Mouse (Mus musculus) MEL (cell line): ENCODE results near the gene P2ry6. TPM values are rescaled to one million over a fixed set of nuclear protein-coding genes. Genes with fewer than 3 reads are reported as not detected.

Source experiments
- DNase-seq: peaks from one replicate; pipeline ENCODE4 v3.0.0; 2011; ENCODE audit warnings: low read depth, low spot score
- H3K27ac ChIP-seq: 2 replicates; pipeline ENCODE4 v1.5.1; 2012; ENCODE audit warnings: low read depth, mild to moderate bottlenecking, control low read depth, low read length, moderate library complexity; ENCODE audit not compliant: control insufficient read depth
- H3K27me3 ChIP-seq, 2 experiments: fragments of 150-350 bp in 1 of 2; sonication (generic) in 1 of 2; 2 replicates each; pipeline ENCODE4 v1.6.1; 2012; ENCODE audit warnings: low read length in 2 of 2, mild to moderate bottlenecking in 2 of 2, improper control_type of control experiment in 1 of 2, moderate library complexity in 1 of 2; ENCODE audit not compliant: insufficient read depth in 2 of 2, control insufficient read depth in 1 of 2
- H3K36me3 ChIP-seq, 2 experiments: 2 replicates each; pipeline ENCODE4 v1.6.1; 2012 to 2014; ENCODE audit warnings: low read length in 2 of 2, improper control_type of control experiment in 1 of 2, inconsistent platforms in 1 of 2, mild to moderate bottlenecking in 1 of 2; ENCODE audit not compliant: insufficient read depth in 2 of 2, control insufficient read depth in 1 of 2
- H3K4me1 ChIP-seq, 2 experiments: fragments of 150-350 bp in 1 of 2; sonication (generic) in 1 of 2; 2 replicates each; pipeline ENCODE4 v1.6.1; 2012; ENCODE audit warnings: low read length in 2 of 2, improper control_type of control experiment in 1 of 2, mild to moderate bottlenecking in 1 of 2; ENCODE audit not compliant: insufficient read depth in 2 of 2, control insufficient read depth in 1 of 2
- H3K4me3 ChIP-seq, 2 experiments: fragments of 150-350 bp in 1 of 2; sonication (generic) in 1 of 2; 2 replicates each; pipeline ENCODE4 v1.5.1; 2012; ENCODE audit warnings: low read depth in 2 of 2, low read length in 2 of 2, mild to moderate bottlenecking in 2 of 2, moderate library complexity in 2 of 2, control low read depth in 1 of 2, improper control_type of control experiment in 1 of 2; ENCODE audit not compliant: control insufficient read depth in 1 of 2, insufficient read depth in 1 of 2
- H3K79me2 ChIP-seq: 2 replicates; pipeline ENCODE4 v1.6.1; 2012; ENCODE audit warnings: mild to moderate bottlenecking, low read length, moderate library complexity; ENCODE audit not compliant: control insufficient read depth, poor library complexity, insufficient read depth
- H3K9ac ChIP-seq: 2 replicates; pipeline ENCODE4 v1.6.1; 2012; ENCODE audit warnings: low read depth, mild to moderate bottlenecking, control low read depth, low read length, moderate library complexity; ENCODE audit not compliant: control insufficient read depth, poor library complexity, severe bottlenecking
- H3K9me3 ChIP-seq: fragments of 150-350 bp; sonication (generic); replicated peaks from 2 replicates; pipeline ENCODE4 v1.6.1; 2012; ENCODE audit warnings: mild to moderate bottlenecking, low read length, improper control_type of control experiment, moderate library complexity; ENCODE audit not compliant: insufficient read depth
- CHD1 ChIP-seq: IDR thresholded peaks from 2 replicates; pipeline ENCODE4 v1.6.1; 2012; ENCODE audit warnings: low read depth, mild to moderate bottlenecking, inconsistent platforms, low read length, improper control_type of control experiment
- CHD2 ChIP-seq: IDR thresholded peaks from 2 replicates; pipeline ENCODE4 v1.6.1; 2011; ENCODE audit warnings: low read length, improper control_type of control experiment
- CTCF ChIP-seq, 3 experiments: IDR thresholded peaks in 2 of 3; conservative IDR thresholded peaks in 1 of 3; 2 replicates each; pipeline ENCODE4 v1.5.1; 2011 to 2012; ENCODE audit warnings: low read length in 3 of 3, low read depth in 2 of 3, mild to moderate bottlenecking in 2 of 3, improper control_type of control experiment in 1 of 3, inconsistent platforms in 1 of 3, mixed read lengths in 1 of 3, moderate library complexity in 1 of 3; ENCODE audit not compliant: control insufficient read depth in 1 of 3, insufficient read depth in 1 of 3, poor library complexity in 1 of 3, severe bottlenecking in 1 of 3
- E2F4 ChIP-seq: IDR thresholded peaks from 2 replicates; pipeline ENCODE4 v1.6.1; 2011; ENCODE audit warnings: low read depth, low read length, improper control_type of control experiment, borderline replicate concordance
- ELF1 ChIP-seq: IDR thresholded peaks from 2 replicates; pipeline ENCODE4 v1.6.1; 2014; ENCODE audit warnings: low read depth, mild to moderate bottlenecking, inconsistent platforms, low read length, improper control_type of control experiment, moderate library complexity
- EP300 ChIP-seq, 2 experiments: IDR thresholded peaks; 2 replicates each; pipeline ENCODE4 v1.6.1; 2011; ENCODE audit warnings: improper control_type of control experiment in 2 of 2, low read length in 2 of 2, low read depth in 1 of 2, mild to moderate bottlenecking in 1 of 2
- KAT2A ChIP-seq: conservative IDR thresholded peaks from 2 replicates; pipeline ENCODE4 v1.6.1; 2012; ENCODE audit warnings: low read depth, low read length, improper control_type of control experiment, inconsistent platforms
- MXI1 ChIP-seq: IDR thresholded peaks from 2 replicates; pipeline ENCODE4 v1.6.1; 2011; ENCODE audit warnings: mild to moderate bottlenecking, low read depth, low read length, improper control_type of control experiment
- MYB ChIP-seq: IDR thresholded peaks from 2 replicates; pipeline ENCODE4 v1.6.1; 2011; ENCODE audit warnings: mild to moderate bottlenecking, low read depth, low read length, improper control_type of control experiment
- MYC ChIP-seq: IDR thresholded peaks from 2 replicates; pipeline ENCODE4 v1.6.1; 2011; ENCODE audit warnings: low read depth, mild to moderate bottlenecking, low read length, improper control_type of control experiment, moderate library complexity
- NELFE ChIP-seq: IDR thresholded peaks from 2 replicates; pipeline ENCODE4 v1.6.1; 2011; ENCODE audit warnings: low read depth, low read length, improper control_type of control experiment
- POLR2A ChIP-seq, 2 experiments: IDR thresholded peaks; 2 replicates each; pipeline ENCODE4 v1.6.1; 2011 to 2012; ENCODE audit warnings: low read length in 2 of 2, mild to moderate bottlenecking in 2 of 2, control low read depth in 1 of 2, improper control_type of control experiment in 1 of 2, low read depth in 1 of 2, moderate library complexity in 1 of 2; ENCODE audit not compliant: control insufficient read depth in 1 of 2, insufficient read depth in 1 of 2, poor library complexity in 1 of 2
- RAD21 ChIP-seq: IDR thresholded peaks from 2 replicates; pipeline ENCODE4 v1.6.1; 2011; ENCODE audit warnings: mild to moderate bottlenecking, low read depth, low read length, improper control_type of control experiment
- SIN3A ChIP-seq: IDR thresholded peaks from 2 replicates; pipeline ENCODE4 v1.6.1; 2012; ENCODE audit warnings: low read length, improper control_type of control experiment, inconsistent platforms
- SMC3 ChIP-seq: IDR thresholded peaks from 2 replicates; pipeline ENCODE4 v1.6.1; 2011; ENCODE audit warnings: low read depth, low read length, improper control_type of control experiment
- ZC3H11A ChIP-seq: IDR thresholded peaks from 2 replicates; pipeline ENCODE4 v1.6.1; 2012; ENCODE audit warnings: low read depth, mild to moderate bottlenecking, inconsistent platforms, low read length, improper control_type of control experiment
- ZKSCAN1 ChIP-seq: IDR thresholded peaks from 2 replicates; pipeline ENCODE4 v1.6.1; 2012; ENCODE audit warnings: low read depth, mild to moderate bottlenecking, inconsistent platforms, low read length, improper control_type of control experiment, moderate library complexity
- ZMIZ1 ChIP-seq: IDR thresholded peaks from 2 replicates; pipeline ENCODE4 v1.6.1; 2012; ENCODE audit warnings: low read depth, mild to moderate bottlenecking, inconsistent platforms, low read length, improper control_type of control experiment, moderate library complexity
- ZNF384 ChIP-seq: IDR thresholded peaks from 2 replicates; pipeline ENCODE4 v1.6.1; 2012; ENCODE audit warnings: low read depth, mild to moderate bottlenecking, inconsistent platforms, low read length, improper control_type of control experiment
- polyA plus RNA-seq, 2 experiments: library from polyadenylated mRNA; stranded (reverse) in 1 of 2; unstranded in 1 of 2; fragments of >175 nt in 1 of 2; fragments of >200 nt in 1 of 2; gene quantifications; 2 replicates each; pipeline versions ENCODE4 v1.2.1 to v1.2.4; 2012; ENCODE audit warnings: low replicate concordance in 2 of 2, low read depth in 1 of 2; ENCODE audit not compliant: insufficient read length in 2 of 2, insufficient read depth in 1 of 2, missing spikeins in 1 of 2
- total RNA-seq: library from RNA; depleted of rRNA; stranded (reverse); fragments of 300-350 nt; gene quantifications from 2 replicates; pipeline ENCODE4 v1.2.3, GENCODE M21; 2012

The P2ry6 gene
- total and polyA plus RNA-seq, 3 experiments = not detected

DNA sequence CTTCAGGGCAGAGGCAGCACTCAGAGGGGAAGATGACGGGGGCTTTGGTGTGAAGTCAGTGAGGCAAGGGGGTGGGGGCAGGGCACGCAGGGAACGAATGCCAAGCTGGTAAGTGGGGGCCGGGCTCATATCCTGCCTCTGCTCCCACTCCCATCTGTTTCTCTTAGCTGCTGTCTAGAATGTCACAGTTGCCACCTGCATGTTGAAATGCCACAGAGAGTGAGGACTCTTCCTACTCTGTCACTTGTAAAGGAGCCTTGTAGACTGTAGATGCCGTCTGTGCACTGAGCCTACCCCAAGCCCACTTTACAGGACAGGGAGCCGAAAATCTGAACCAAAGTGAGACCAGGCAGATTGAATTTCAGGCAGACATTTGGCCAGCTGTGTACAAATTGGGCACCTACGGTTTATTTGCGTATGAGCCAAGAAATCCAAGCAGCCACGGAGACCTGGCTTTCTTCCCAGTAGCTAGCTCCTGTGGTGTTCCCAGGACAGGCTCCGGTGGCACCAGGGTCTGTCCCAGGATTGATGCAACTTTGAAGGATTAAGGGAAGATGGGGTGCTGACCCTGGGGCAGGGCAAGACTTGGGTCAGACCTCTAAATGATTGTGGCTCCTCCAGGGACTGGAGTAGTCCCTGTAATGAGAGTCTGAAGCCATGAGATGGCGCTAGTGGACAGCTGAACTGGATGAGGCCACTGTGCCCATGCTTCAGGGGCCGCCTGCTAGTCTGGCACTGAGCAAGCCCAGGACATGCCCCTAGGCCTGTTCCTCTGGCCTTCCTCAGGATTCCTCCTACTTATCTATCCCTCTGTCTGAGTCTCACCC lies 31.4 kb downstream of the P2ry6 start:
- no peak overlapping the region for H3K9ac ChIP-seq
- TF ChIP-seq CTCF (IDR thresholded peaks at IDR 0.05 in 2 of 3, conservative IDR thresholded peaks at IDR 0.05 in 1 of 3; ENCODE audit: control insufficient read depth in 1 of 3, insufficient read depth in 1 of 3, low read depth in 2 of 3, low read length in 3 of 3, poor library complexity in 1 of 3, severe bottlenecking in 1 of 3) (peak; percentile 78 to 82 (median 80)), ZC3H11A (peak; percentile 63), RAD21 (peak; percentile 84), CHD1 (no peak), SMC3 (peak; percentile 75), MXI1 (no peak), EP300 (IDR thresholded peaks at IDR 0.05; ENCODE audit: low read depth in 1 of 2, low read length in 2 of 2) (no peak)
- H3K4me3 ChIP-seq = no peak overlapping the region
- no peaks in the 10 kb centered on the region for H3K36me3 ChIP-seq
- H3K9me3 ChIP-seq = no peaks in the 10 kb centered on the region
- no peak overlapping the region for H3K27ac ChIP-seq
- H3K79me2 ChIP-seq = no peaks in the 10 kb centered on the region
- peaks cover 2 to 3% of the 10 kb centered on the region in 2 experiments; a peak in 1 of 4 replicates for H3K27me3 ChIP-seq
- H3K4me1 ChIP-seq = no peaks in the 10 kb centered on the region
- peak; percentile 57 for DNase-seq

DNA sequence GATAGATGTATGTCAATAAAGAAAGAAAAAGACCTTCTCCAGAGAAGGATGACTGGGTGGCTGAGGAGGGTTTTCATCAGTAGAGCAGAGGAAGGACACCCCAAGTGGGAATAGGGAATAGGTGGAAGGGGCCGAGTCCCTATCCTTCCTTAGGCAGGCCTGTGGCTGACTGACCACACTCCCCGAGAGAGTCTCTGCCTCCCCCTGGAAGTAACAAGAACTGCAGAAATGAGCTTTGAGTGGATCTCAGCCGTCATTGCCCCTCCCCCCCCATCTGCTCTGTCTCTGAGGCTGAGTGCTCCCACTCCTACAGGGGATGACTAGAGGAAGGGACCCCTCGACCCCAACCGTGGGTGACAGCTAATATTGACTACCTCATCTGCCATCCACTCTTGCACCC lies 33.3 kb downstream of the P2ry6 start:
- no peaks in the 10 kb centered on the region for H3K36me3 ChIP-seq
- no peak overlapping the region for H3K9ac ChIP-seq
- H3K27me3 ChIP-seq = peaks cover 2 to 3% of the 10 kb centered on the region in 2 experiments; a peak in 1 of 4 replicates
- no peak for DNase-seq
- H3K4me3 ChIP-seq = no peak overlapping the region
- no peak overlapping the region for H3K27ac ChIP-seq
- no peaks in the 10 kb centered on the region for H3K4me1 ChIP-seq
- H3K79me2 ChIP-seq = no peaks in the 10 kb centered on the region
- TF ChIP-seq CHD2 (no peak), ZMIZ1 (no peak), SMC3 (no peak), MYC (no peak), ELF1 (no peak), SIN3A (no peak), ZNF384 (no peak), E2F4 (no peak), MYB (no peak), CHD1 (no peak), ZKSCAN1 (no peak), NELFE (no peak), KAT2A (no peak), POLR2A (IDR thresholded peaks at IDR 0.05; ENCODE audit: control insufficient read depth in 1 of 2, insufficient read depth in 1 of 2, low read depth in 1 of 2, low read length in 2 of 2, poor library complexity in 1 of 2) (no peak)
- TF ChIP-seq, all 39 proteins: peak for 0
- no peaks in the 10 kb centered on the region for H3K9me3 ChIP-seq
